Mouse (Mus musculus) E14TG2a.4 (cell line): ENCODE measurements at regions not wholly inside any gene's neighbourhood (a gene's known extent, or its start where the extent isn't known, plus 50 kb on each side); places are given as distances from the start of the nearest gene placed in this dataset.

Experiments used
- CTCF ChIP-seq: conservative IDR thresholded peaks from 2 replicates; pipeline ENCODE4 v1.5.1; 2014; ENCODE audit warnings: low read length
- NANOG ChIP-seq: IDR thresholded peaks from 2 replicates; pipeline ENCODE4 v1.6.1; 2014; ENCODE audit warnings: borderline replicate concordance, low read length, mixed read lengths
- POU5F1 ChIP-seq: IDR thresholded peaks from 2 replicates; pipeline ENCODE4 v1.6.1; 2014; ENCODE audit warnings: low read length, borderline replicate concordance

- TF ChIP-seq NANOG: no peak
- no peak for TF ChIP-seq CTCF
- TF ChIP-seq POU5F1: no peak
These were observed 158.1 kb downstream of the Ppp1r3a start for GRCm38 (mm10) chr6:14596880-14597466.
